Mouse (Mus musculus) E14TG2a.4 (cell line): ENCODE data around the gene Ccm2l.

Experiments used
- CTCF ChIP-seq: conservative IDR thresholded peaks from 2 replicates; pipeline ENCODE4 v1.5.1; 2014; ENCODE audit warnings: low read length
- NANOG ChIP-seq: IDR thresholded peaks from 2 replicates; pipeline ENCODE4 v1.6.1; 2014; ENCODE audit warnings: borderline replicate concordance, low read length, mixed read lengths
- POU5F1 ChIP-seq: IDR thresholded peaks from 2 replicates; pipeline ENCODE4 v1.6.1; 2014; ENCODE audit warnings: low read length, borderline replicate concordance

DNA sequence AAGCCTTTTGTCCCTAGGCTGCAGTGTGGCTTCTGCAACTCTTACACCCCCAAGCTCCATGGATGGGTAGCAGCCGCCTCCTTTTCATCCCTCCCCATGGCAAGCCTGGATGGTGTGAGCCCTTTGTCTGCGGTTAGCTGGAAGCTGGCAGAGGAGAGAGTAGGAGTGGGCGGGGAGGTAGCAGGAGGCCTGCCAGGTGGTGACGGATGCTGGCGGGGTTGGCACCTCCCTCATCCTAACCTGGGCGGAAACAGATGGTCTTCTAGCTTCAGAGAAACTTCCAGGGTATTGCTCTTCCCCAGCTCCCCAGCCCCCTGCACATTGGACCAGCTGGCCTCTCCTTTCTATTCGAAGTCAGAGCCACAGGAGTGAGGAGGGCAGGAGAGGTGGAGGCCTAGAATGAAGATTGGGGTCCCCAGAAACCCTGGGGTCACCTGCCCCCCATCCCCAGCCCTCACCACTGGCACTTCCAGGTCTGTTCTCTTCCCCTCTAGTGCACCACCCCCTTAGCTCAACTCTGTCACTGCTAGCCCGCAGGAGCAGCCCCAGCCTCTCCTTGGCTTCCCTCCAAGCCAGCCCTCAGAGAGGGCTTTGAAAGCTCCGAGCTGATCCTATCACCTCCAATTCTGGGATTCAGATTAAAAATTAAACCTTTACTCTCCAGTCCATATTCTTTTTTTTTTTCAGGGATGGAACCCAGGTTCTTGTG lies 16.3 kb upstream of the Ccm2l start:
- TF ChIP-seq CTCF (no peak), NANOG (no peak), POU5F1 (no peak)
